Mouse (Mus musculus): ENCODE measurements around the gene Myb.

Gene Myb

GRCm38 (mm10) chr10:21082447-21082846, 78.3 kb downstream of the Myb start:
- no peak for DNase-seq (ENCODE audit: low read depth, low spot score)

GRCm38 (mm10) chr10:21077151-21077719, 83.5 kb downstream of the Myb start:
- no peak for DNase-seq (ENCODE audit: low read depth, low spot score)

GRCm38 (mm10) chr10:21076731-21077130, 84.1 kb downstream of the Myb start:
- no peak for DNase-seq (ENCODE audit: low read depth, low spot score)

- DNase-seq (ENCODE audit: low read depth, low spot score): no peak
Measured at GRCm38 (mm10) chr10:21076137-21076536, 84.6 kb downstream of the Myb start.
